Mouse (Mus musculus): Measurements from ENCODE around the gene Aldh1l2.

- TF ChIP-seq POLR2A (IDR thresholded peaks at IDR 0.05; ENCODE audit: low read depth, low read length) (no peak), EP300 (IDR thresholded peaks at IDR 0.05; ENCODE audit: low read length) (no peak), USF1 (IDR thresholded peaks at IDR 0.05; ENCODE audit: low read depth, low read length) (no peak), ZKSCAN1 (IDR thresholded peaks at IDR 0.05; ENCODE audit: borderline replicate concordance, low read depth, low read length) (no peak), POLR2AphosphoS2 (IDR thresholded peaks at IDR 0.05; ENCODE audit: low read depth, low read length) (no peak), E2F4 (IDR thresholded peaks at IDR 0.05; ENCODE audit: insufficient replicate concordance, low read depth, low read length) (no peak), BHLHE40 (IDR thresholded peaks at IDR 0.05; ENCODE audit: low read depth, low read length) (no peak)
Measured at GRCm38 (mm10) chr10:83545341-83545740, 11.4 kb upstream of the Aldh1l2 start.
